Comparison of ENCODE assay signal across 32 mouse cellular contexts in the genomic region with DNA sequence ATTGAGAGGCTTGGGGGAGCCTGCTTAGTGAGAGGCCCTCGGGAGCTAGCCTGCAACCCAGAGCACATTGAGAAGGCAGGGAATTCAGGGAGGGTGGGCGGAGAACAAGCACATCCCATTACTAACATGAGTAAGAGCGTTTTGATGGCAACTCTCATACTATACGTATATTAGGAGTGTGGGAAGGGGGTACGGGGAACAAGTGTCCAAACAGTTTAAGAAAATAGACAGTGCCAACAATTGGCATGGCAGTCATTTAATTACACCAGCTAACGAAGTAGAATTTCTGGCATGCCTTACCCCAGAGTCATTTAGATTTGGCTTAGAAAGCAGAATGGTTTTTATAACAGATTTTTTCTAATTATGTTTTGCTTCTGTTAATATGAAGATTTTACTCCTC. TPM values are rescaled to one million over a fixed set of nuclear protein-coding genes. Genes with fewer than 3 reads are reported as not detected.
DNase-seq lines count a peak whose midpoint lies in the region; ATAC-seq and TF ChIP-seq lines count a peak whose summit lies in the region.
"Had no signal": no experiment of that assay in that cellular context is flagged by ENCODE, and none has a peak within 500 bp of the region (broad histone marks: within the 10 kb centered on the region; RNA-seq: fewer than 3 reads in every experiment).

No protein-coding gene starts in this region.

- no peaks in the 10 kb centered on the region for H3K4me1 ChIP-seq in forebrain, embryonic 14.5 days (ENCODE audit: control insufficient read depth, insufficient read depth, low read length)
- peaks cover 8% of the 10 kb centered on the region; the same call in 1 of the 2 replicates for H3K4me1 ChIP-seq in forebrain, embryonic 15.5 days
- no peaks in the 10 kb centered on the region for H3K4me1 ChIP-seq in heart, embryonic 10.5 days
- H3K4me1 ChIP-seq: embryonic facial prominence, embryonic 10.5 days; embryonic facial prominence, embryonic 13.5 days; heart, embryonic 12.5 days; heart, embryonic 15.5 days; hindbrain, embryonic 10.5 days; hindbrain, embryonic 13.5 days; intestine, embryonic 15.5 days had no signal

- H3K36me3 ChIP-seq in forebrain, embryonic 14.5 days (ENCODE audit: control insufficient read depth, insufficient read depth, low read length): no peaks in the 10 kb centered on the region
- no peaks in the 10 kb centered on the region for H3K36me3 ChIP-seq in forebrain, embryonic 15.5 days
- H3K36me3 ChIP-seq in heart, embryonic 10.5 days: no peaks in the 10 kb centered on the region
- H3K36me3 ChIP-seq: embryonic facial prominence, embryonic 10.5 days; embryonic facial prominence, embryonic 13.5 days; heart, embryonic 12.5 days; heart, embryonic 15.5 days; hindbrain, embryonic 10.5 days; hindbrain, embryonic 13.5 days; intestine, embryonic 15.5 days had no signal

- no peaks in the 10 kb centered on the region for H3K27me3 ChIP-seq in forebrain, embryonic 14.5 days (replicated peaks; ENCODE audit: control insufficient read depth, insufficient read depth, low read length)
- H3K27me3 ChIP-seq in forebrain, embryonic 15.5 days: no peaks in the 10 kb centered on the region
- no peaks in the 10 kb centered on the region for H3K27me3 ChIP-seq in heart, embryonic 10.5 days (ENCODE audit: insufficient read depth, poor library complexity, severe bottlenecking)
- H3K27me3 ChIP-seq: CH12.LX; embryonic facial prominence, embryonic 13.5 days; heart, embryonic 12.5 days; heart, embryonic 15.5 days; hindbrain, embryonic 13.5 days; intestine, embryonic 15.5 days had no signal

- ATAC-seq in forebrain, embryonic 14.5 days: no peak; the same call in 1 of the 2 replicates
- no peak for ATAC-seq in forebrain, embryonic 15.5 days (replicated peaks)
- ATAC-seq: hindbrain, embryonic 16.5 days; intestine, embryonic 15.5 days had no signal

- no peak overlapping the region for H3K4me2 ChIP-seq in forebrain, embryonic 14.5 days (ENCODE audit: low read length)
- H3K4me2 ChIP-seq in forebrain, embryonic 15.5 days (replicated peaks): no peak overlapping the region
- H3K4me2 ChIP-seq: embryonic facial prominence, embryonic 13.5 days; heart, embryonic 12.5 days; heart, embryonic 15.5 days; hindbrain, embryonic 13.5 days; intestine, embryonic 15.5 days had no signal

- H3K27ac ChIP-seq in forebrain, embryonic 14.5 days (ENCODE audit: low read depth, low read length): no peak overlapping the region
- H3K27ac ChIP-seq in forebrain, embryonic 15.5 days (replicated peaks): no peak overlapping the region
- peak overlapping the region; percentile 55; the same call in 1 of the 2 replicates for H3K27ac ChIP-seq in layer of hippocampus, adult 2 months
- no peak overlapping the region for H3K27ac ChIP-seq in heart, embryonic 10.5 days
- H3K27ac ChIP-seq: embryonic facial prominence, embryonic 10.5 days; embryonic facial prominence, embryonic 13.5 days; gastrocnemius, adult 2 months; heart, embryonic 15.5 days; hindbrain, embryonic 10.5 days; hindbrain, embryonic 13.5 days; intestine, embryonic 15.5 days had no signal

- no peak for TF ChIP-seq POLR2A in brain, embryonic 14.5 days (IDR thresholded peaks at IDR 0.05; ENCODE audit: borderline replicate concordance, extremely low read depth, insufficient read depth, insufficient read length, poor library complexity, severe bottlenecking)

- no peaks in the 10 kb centered on the region for H3K9me3 ChIP-seq in forebrain, embryonic 14.5 days (replicated peaks; ENCODE audit: control insufficient read depth, low read length)
- H3K9me3 ChIP-seq in forebrain, embryonic 15.5 days: no peaks in the 10 kb centered on the region
- no peaks in the 10 kb centered on the region for H3K9me3 ChIP-seq in heart, embryonic 10.5 days
- H3K9me3 ChIP-seq: embryonic facial prominence, embryonic 10.5 days; G1E; heart, embryonic 12.5 days; heart, embryonic 15.5 days; hindbrain, embryonic 10.5 days; hindbrain, embryonic 13.5 days; intestine, embryonic 15.5 days had no signal

- H3K9ac ChIP-seq in forebrain, embryonic 14.5 days (ENCODE audit: low read length): no peak overlapping the region
- H3K9ac ChIP-seq in forebrain, embryonic 15.5 days (replicated peaks): no peak overlapping the region
- H3K9ac ChIP-seq: embryonic facial prominence, embryonic 13.5 days; heart, embryonic 12.5 days; heart, embryonic 15.5 days; hindbrain, embryonic 13.5 days; intestine, embryonic 15.5 days had no signal

- DNase-seq in forebrain, embryonic 14.5 days (ENCODE audit: low spot score): peak; percentile 44
- no peak for DNase-seq in layer of hippocampus, adult 2 months (ENCODE audit: low spot score in 2 of 2)
- no peak for DNase-seq in layer of hippocampus, postnatal 36 days
- DNase-seq in brain, embryonic 14.5 days (ENCODE audit: low read depth): peak; percentile 40
- DNase-seq in heart, embryonic 10.5 days (ENCODE audit: low spot score): no peak
- DNase-seq: adrenal gland, postnatal 10 days; adrenal gland, postnatal 36 days; B cell, adult 2 months; cerebellum, adult 11 months; cerebellum, adult 2 months; cerebellum, adult 9-11 months; cerebellum, postnatal 36 days; embryo, embryonic 11 days; gastrocnemius, adult 2 months; gastrocnemius, postnatal 14 days; heart, adult 11 months; heart, postnatal 10 days; heart, postnatal 36 days; kidney, adult 11 months; kidney, adult 8-10 months had no signal

- no peak for TF ChIP-seq CTCF in layer of hippocampus, adult 2 months (conservative IDR thresholded peaks at IDR 0.05)
- TF ChIP-seq CTCF in brain, embryonic 14.5 days (IDR thresholded peaks at IDR 0.05; ENCODE audit: borderline replicate concordance, extremely low read depth, insufficient read depth, insufficient read length): no peak

- 51% methylated on average over 6 of the region's 6 CpGs for WGBS in forebrain, embryonic 14.5 days
- WGBS in forebrain, embryonic 15.5 days: 53% methylated on average over 6 of the region's 6 CpGs
- 78% methylated on average over 6 of the region's 6 CpGs for WGBS in heart, embryonic 10.5 days

- H3K4me3 ChIP-seq in forebrain, embryonic 14.5 days (ENCODE audit: low read depth, low read length): no peak overlapping the region
- H3K4me3 ChIP-seq in forebrain, embryonic 15.5 days: no peak overlapping the region
- no peak overlapping the region for H3K4me3 ChIP-seq in layer of hippocampus, adult 2 months
- no peak overlapping the region for H3K4me3 ChIP-seq in heart, embryonic 10.5 days
- H3K4me3 ChIP-seq: embryonic facial prominence, embryonic 10.5 days; embryonic facial prominence, embryonic 13.5 days; erythroblast, embryonic 14.5 days; gastrocnemius, adult 2 months; heart, embryonic 12.5 days; heart, embryonic 15.5 days; hindbrain, embryonic 10.5 days; hindbrain, embryonic 13.5 days; intestine, embryonic 15.5 days had no signal

RNA-seq across cellular contexts. Expression of gene Atg16l1, which starts 25.8 kb away (rescaled TPM):
- 50.0 and 60.3 TPM in 2 replicates for polyA plus RNA-seq in forebrain, embryonic 14.5 days (2014; fragmentation: Nextera tagmentation; extraction: Ambion mirVana)
- polyA plus RNA-seq in forebrain, embryonic 15.5 days (2015; fragmentation: Nextera tagmentation; extraction: Ambion mirVana): 60.2 and 64.0 TPM in 2 replicates
- 10 to 100 TPM; 66.2 to 71.9 TPM for total RNA-seq in layer of hippocampus, adult 2 months (2021)
- 10 to 100 TPM; 60.0 to 66.0 TPM for total RNA-seq in layer of hippocampus, postnatal 36 days (2021)
- 80.8 and 83.9 TPM in 2 replicates for polyA plus RNA-seq in brain, embryonic 14.5 days (2012; rRNA removed)
- 32.1 and 33.5 TPM in 2 replicates for polyA plus RNA-seq in heart, embryonic 10.5 days (2016; fragmentation: Nextera tagmentation; extraction: Ambion mirVana)

Comparison
In these comparisons a context has a peak if more than half of its experiments do, and no peak if none do; other contexts are left out.
1. DNase-seq: peak in forebrain, embryonic 14.5 days (single experiment) and brain, embryonic 14.5 days (single experiment); none in layer of hippocampus, adult 2 months (0 of 2), layer of hippocampus, postnatal 36 days (0 of 2) and heart, embryonic 10.5 days (single experiment).